ENCODE assay signal across 11 mouse cellular contexts in genomic region chr1:135755287-135755686, GRCm38 (mm10). TPM values are rescaled to one million over a fixed set of nuclear protein-coding genes. Genes with fewer than 3 reads are reported as not detected.
DNase-seq lines count a peak whose midpoint lies in the region.
"Had no signal": no experiment of that assay in that cellular context is flagged by ENCODE, and none has a peak within 500 bp of the region (broad histone marks: within the 10 kb centered on the region; RNA-seq: fewer than 3 reads in every experiment).

No protein-coding gene starts in this region.

- peak; percentile 87 for DNase-seq in gastrocnemius, adult 18-20 months (ENCODE audit: low spot score)
- DNase-seq in gastrocnemius, postnatal 10 days, result no peak
- peak; percentile 95 for DNase-seq in NIH3T3 (ENCODE audit: low read depth)
- peak; percentile 87 to 89 for DNase-seq in heart, adult 9 months (ENCODE audit: low spot score in 2 of 2)
- peak; percentile 52 for DNase-seq in lung, postnatal 14 days
- DNase-seq in left cerebral cortex, adult 8-10 months (ENCODE audit: low spot score in 2 of 2), result no peak
- DNase-seq in frontal cortex, adult 2 months (ENCODE audit: extremely low spot score in 1 of 2, low spot score in 1 of 2), result no peak
- DNase-seq in spleen, adult 12 weeks (ENCODE audit: low spot score), result no peak
- DNase-seq: B cell, adult 2 months; right cerebral cortex, postnatal 4 days; thymus, postnatal 4 days had no signal

RNA-seq across cellular contexts. Expression of gene Phlda3, which starts 10.6 kb away (rescaled TPM):
- total RNA-seq in gastrocnemius, adult 18-20 months (2021), result 100 to 1,000 TPM; 152 to 154 TPM
- total RNA-seq in gastrocnemius, postnatal 10 days (2021), result 10 to 100 TPM; 24.1 to 36.7 TPM
- total RNA-seq in left cerebral cortex, adult 8-10 months (2022), result 10 to 100 TPM; 20.7 to 22.0 (median 21.7) TPM
- 33.6 and 41.1 TPM in 2 replicates for polyA plus RNA-seq in frontal cortex, adult 2 months (2012; rRNA removed)

RNA-seq across cellular contexts. Expression of gene Tnni1, which starts 23.9 kb away (rescaled TPM):
- total RNA-seq in gastrocnemius, adult 18-20 months (2021), result 100 to 1,000 TPM; 310 to 354 TPM
- total RNA-seq in gastrocnemius, postnatal 10 days (2021), result 100 to 1,000 TPM; 162 to 214 TPM
- 1 to 10 TPM; 3.7 to 7.8 (median 4.2) TPM for total RNA-seq in left cerebral cortex, adult 8-10 months (2022)
- 10.5 and 11.3 TPM in 2 replicates for polyA plus RNA-seq in frontal cortex, adult 2 months (2012; rRNA removed)

RNA-seq across cellular contexts. Expression of gene Csrp1, which starts 35.4 kb away (rescaled TPM):
- total RNA-seq in gastrocnemius, adult 18-20 months (2021), result 10 to 100 TPM; 21.6 to 31.7 TPM
- total RNA-seq in gastrocnemius, postnatal 10 days (2021), result 10 to 100 TPM; 63.5 to 70.3 TPM
- 100 to 1,000 TPM; 277 to 320 (median 278) TPM for total RNA-seq in left cerebral cortex, adult 8-10 months (2022)
- 205 and 232 TPM in 2 replicates for polyA plus RNA-seq in frontal cortex, adult 2 months (2012; rRNA removed)

Comparison
In these comparisons a context has a peak if more than half of its experiments do, and no peak if none do; other contexts are left out.
1. DNase-seq: peak in gastrocnemius, adult 18-20 months (single experiment), NIH3T3 (single experiment), heart, adult 9 months (2 of 2) and lung, postnatal 14 days (single experiment); none in gastrocnemius, postnatal 10 days (single experiment), left cerebral cortex, adult 8-10 months (0 of 2), frontal cortex, adult 2 months (0 of 2) and spleen, adult 12 weeks (single experiment).
2. RNA of gene Phlda3, which starts 10.6 kb away (total RNA-seq): 152 to 154 TPM in gastrocnemius, adult 18-20 months; 24.1 to 36.7 TPM in gastrocnemius, postnatal 10 days and 20.7 to 22.0 TPM in left cerebral cortex, adult 8-10 months; every median in the first group is over 4 times any median in the second.
3. RNA of gene Tnni1, which starts 23.9 kb away (total RNA-seq): 310 to 354 TPM in gastrocnemius, adult 18-20 months and 162 to 214 TPM in gastrocnemius, postnatal 10 days; 3.7 to 7.8 TPM in left cerebral cortex, adult 8-10 months; every median in the first group is over 10 times any median in the second.